In genomic region chr14:58499071-58499470, GRCm38 (mm10) we compare ENCODE assay signal across 15 mouse cellular contexts.
"Had no signal": no experiment of that assay in that cellular context is flagged by ENCODE, and none has a peak within 500 bp of the region (broad histone marks: within the 10 kb centered on the region; RNA-seq: fewer than 3 reads in every experiment).

No protein-coding gene starts in this region.

- H3K9me3 ChIP-seq: limb, embryonic 13.5 days; neural tube, embryonic 15.5 days had no signal

- DNase-seq: kidney, adult 8-10 months; kidney, postnatal 36 days; layer of hippocampus, adult 9-11 months; layer of hippocampus, postnatal 36 days; lung, adult 18-20 months; lung, postnatal 4 days; right cerebral cortex, adult 18-20 months; right cerebral cortex, postnatal 25 days; thymus, adult 2 months; thymus, postnatal 25 days had no signal

- H3K9ac ChIP-seq: limb, embryonic 13.5 days; liver, embryonic 14.5 days; neural tube, embryonic 15.5 days had no signal

- H3K4me2 ChIP-seq: neural tube, embryonic 15.5 days had no signal

- H3K4me3 ChIP-seq: limb, embryonic 13.5 days; midbrain, embryonic 10.5 days; myocyte; neural tube, embryonic 15.5 days had no signal

- H3K27ac ChIP-seq: limb, embryonic 13.5 days; liver, embryonic 14.5 days; midbrain, embryonic 10.5 days; neural tube, embryonic 15.5 days had no signal

- H3K27me3 ChIP-seq: limb, embryonic 13.5 days; neural tube, embryonic 15.5 days had no signal

- H3K36me3 ChIP-seq: limb, embryonic 13.5 days; midbrain, embryonic 10.5 days; neural tube, embryonic 15.5 days had no signal
